Mouse (Mus musculus) stomach, postnatal 0 days (tissue): Measurements from ENCODE around the gene Gm29666.

Experiments
- CTCF ChIP-seq: IDR thresholded peaks from 2 replicates; pipeline ENCODE4 v1.5.1; 2016; ENCODE audit warnings: antibody characterized with exemption, low read depth, mild to moderate bottlenecking, moderate library complexity
- EP300 ChIP-seq: optimal IDR thresholded peaks from 2 replicates; pipeline ENCODE3; 2016; ENCODE audit warnings: antibody characterized with exemption

- TF ChIP-seq CTCF (no peak), EP300 (no peak)
Measured at GRCm38 (mm10) chr15:84940102-84940501, 20.3 kb upstream of the Gm29666 start.
